Mouse (Mus musculus): ENCODE data around the gene Epha4. TPM values are rescaled to one million over a fixed set of nuclear protein-coding genes. Genes with fewer than 3 reads are reported as not detected.

The Epha4 gene
- polyA plus RNA-seq, 1 experiment, result 5.2 TPM

GRCm38 (mm10) chr1:77538559-77538958, 23.7 kb upstream of the Epha4 start:
- Histone ChIP-seq H3K27me3 (replicated peaks; ENCODE audit: control insufficient read depth, insufficient read depth, low read length) (no peaks in the 10 kb centered on the region; the same call in 1 of the 2 replicates), H3K27ac (ENCODE audit: insufficient read depth, low read depth, low read length) (no peak overlapping the region), H3K4me1 (ENCODE audit: control insufficient read depth, insufficient read depth, low read length) (no peaks in the 10 kb centered on the region), H3K4me3 (ENCODE audit: insufficient read depth, low read depth, low read length) (no peak overlapping the region), H3K36me3 (ENCODE audit: control insufficient read depth, insufficient read depth, low read length) (no peaks in the 10 kb centered on the region)
- WGBS, result 57% methylated on average over 2 of the region's 2 CpGs
- no peak for DNase-seq
- no peak for TF ChIP-seq POLR2A (IDR thresholded peaks at IDR 0.05; ENCODE audit: low read depth, low read length)
- no peak for TF ChIP-seq CTCF (conservative IDR thresholded peaks at IDR 0.05; ENCODE audit: insufficient read depth, insufficient read length, low read depth, low read length)

GRCm38 (mm10) chr1:77535905-77536304, 21.0 kb upstream of the Epha4 start:
- WGBS, result 68% methylated on average over 5 of the region's 5 CpGs
- H3K4me1 ChIP-seq (ENCODE audit: control insufficient read depth, insufficient read depth, low read length), result no peaks in the 10 kb centered on the region
- no peaks in the 10 kb centered on the region for H3K36me3 ChIP-seq (ENCODE audit: control insufficient read depth, insufficient read depth, low read length)
- TF ChIP-seq CTCF (conservative IDR thresholded peaks at IDR 0.05; ENCODE audit: insufficient read depth, insufficient read length, low read depth, low read length) (no peak), POLR2A (IDR thresholded peaks at IDR 0.05; ENCODE audit: low read depth, low read length) (no peak)
- no peak overlapping the region for H3K4me3 ChIP-seq (ENCODE audit: insufficient read depth, low read depth, low read length)
- H3K27me3 ChIP-seq (replicated peaks; ENCODE audit: control insufficient read depth, insufficient read depth, low read length), result no peaks in the 10 kb centered on the region; the same call in 1 of the 2 replicates
- DNase-seq, result no peak
- no peak overlapping the region for H3K27ac ChIP-seq (ENCODE audit: insufficient read depth, low read depth, low read length)

GRCm38 (mm10) chr1:77532576-77533183, 17.8 kb upstream of the Epha4 start:
- TF ChIP-seq POLR2A (IDR thresholded peaks at IDR 0.05; ENCODE audit: low read depth, low read length) (no peak), CTCF (conservative IDR thresholded peaks at IDR 0.05; ENCODE audit: insufficient read depth, insufficient read length, low read depth, low read length) (no peak)
- Histone ChIP-seq H3K4me3 (ENCODE audit: insufficient read depth, low read depth, low read length) (no peak overlapping the region), H3K4me1 (ENCODE audit: control insufficient read depth, insufficient read depth, low read length) (no peaks in the 10 kb centered on the region), H3K36me3 (ENCODE audit: control insufficient read depth, insufficient read depth, low read length) (no peaks in the 10 kb centered on the region), H3K27ac (ENCODE audit: insufficient read depth, low read depth, low read length) (no peak overlapping the region), H3K27me3 (replicated peaks; ENCODE audit: control insufficient read depth, insufficient read depth, low read length) (no peaks in the 10 kb centered on the region; the same call in 1 of the 2 replicates)
- 33% methylated on average over 6 of the region's 6 CpGs for WGBS
- DNase-seq, result no peak

- no peak overlapping the region for H3K4me3 ChIP-seq (ENCODE audit: insufficient read depth, low read depth, low read length)
- H3K4me1 ChIP-seq (ENCODE audit: control insufficient read depth, insufficient read depth, low read length), result no peaks in the 10 kb centered on the region
- H3K36me3 ChIP-seq (ENCODE audit: control insufficient read depth, insufficient read depth, low read length), result no peaks in the 10 kb centered on the region
- no peaks in the 10 kb centered on the region; the same call in 1 of the 2 replicates for H3K27me3 ChIP-seq (replicated peaks; ENCODE audit: control insufficient read depth, insufficient read depth, low read length)
- WGBS, result 44% methylated on average over 5 of the region's 5 CpGs
- no peak overlapping the region for H3K27ac ChIP-seq (ENCODE audit: insufficient read depth, low read depth, low read length)
- DNase-seq, result peak; percentile 54
- TF ChIP-seq POLR2A (IDR thresholded peaks at IDR 0.05; ENCODE audit: low read depth, low read length), result no peak
- no peak for TF ChIP-seq CTCF (conservative IDR thresholded peaks at IDR 0.05; ENCODE audit: insufficient read depth, insufficient read length, low read depth, low read length)
Observed at GRCm38 (mm10) chr1:77531934-77532575, 17.2 kb upstream of the Epha4 start.

- Histone ChIP-seq H3K4me1 (ENCODE audit: control insufficient read depth, insufficient read depth, low read length) (no peaks in the 10 kb centered on the region), H3K36me3 (ENCODE audit: control insufficient read depth, insufficient read depth, low read length) (no peaks in the 10 kb centered on the region), H3K4me3 (ENCODE audit: insufficient read depth, low read depth, low read length) (no peak overlapping the region), H3K27me3 (replicated peaks; ENCODE audit: control insufficient read depth, insufficient read depth, low read length) (no peaks in the 10 kb centered on the region), H3K27ac (ENCODE audit: insufficient read depth, low read depth, low read length) (no peak overlapping the region)
- WGBS, result 63% methylated on average over 8 of the region's 8 CpGs
- DNase-seq, result no peak
- TF ChIP-seq POLR2A (IDR thresholded peaks at IDR 0.05; ENCODE audit: low read depth, low read length), result no peak
- no peak for TF ChIP-seq CTCF (conservative IDR thresholded peaks at IDR 0.05; ENCODE audit: insufficient read depth, insufficient read length, low read depth, low read length)
Observed at GRCm38 (mm10) chr1:77525082-77525481, 10.2 kb upstream of the Epha4 start.

- no peak for TF ChIP-seq POLR2A (IDR thresholded peaks at IDR 0.05; ENCODE audit: low read depth, low read length)
- no peak for TF ChIP-seq CTCF (conservative IDR thresholded peaks at IDR 0.05; ENCODE audit: insufficient read depth, insufficient read length, low read depth, low read length)
- H3K27me3 ChIP-seq (replicated peaks; ENCODE audit: control insufficient read depth, insufficient read depth, low read length), result no peaks in the 10 kb centered on the region
- H3K27ac ChIP-seq (ENCODE audit: insufficient read depth, low read depth, low read length), result no peak overlapping the region
- H3K4me3 ChIP-seq (ENCODE audit: insufficient read depth, low read depth, low read length), result no peak overlapping the region
- H3K4me1 ChIP-seq (ENCODE audit: control insufficient read depth, insufficient read depth, low read length), result no peaks in the 10 kb centered on the region
- no peak for DNase-seq
- WGBS, result 53% methylated on average over 2 of the region's 2 CpGs
- no peaks in the 10 kb centered on the region for H3K36me3 ChIP-seq (ENCODE audit: control insufficient read depth, insufficient read depth, low read length)
Observed at GRCm38 (mm10) chr1:77523354-77523753, 8.5 kb upstream of the Epha4 start.
